Mouse (Mus musculus): ENCODE data around the gene Chmp2b. TPM values are rescaled to one million over a fixed set of nuclear protein-coding genes. Genes with fewer than 3 reads are reported as not detected.

Chmp2b gene
- 72.6 and 84.3 TPM in 2 replicates for polyA plus RNA-seq (2012; ENCODE audit: insufficient read depth, insufficient read length, missing spikeins)

GRCm38 (mm10) chr16:65561963-65562863, at the start of gene Chmp2b:
Gene Chmp2b, minus strand, starts transcription at chr16:65562726.
- Histone ChIP-seq H3K4me3 (ENCODE audit: insufficient read depth, low read length) (peak within 1 kb of the TSS; percentile 86), H3K27ac (ENCODE audit: insufficient read depth, low read depth, low read length) (no peak within 1 kb of the TSS; the same call in 1 of the 2 replicates), H3K4me1 (ENCODE audit: control insufficient read depth, insufficient read depth, low read length) (peaks cover 3% of the 10 kb centered on the region; the same call in 1 of the 2 replicates)
- TF ChIP-seq CTCF (IDR thresholded peaks at IDR 0.05; ENCODE audit: low read depth, low read length) (no peak), POLR2A (IDR thresholded peaks at IDR 0.05; ENCODE audit: borderline replicate concordance, low read depth, low read length) (no peak)

GRCm38 (mm10) chr16:65611678-65612077, 49.2 kb upstream of the Chmp2b start:
- Histone ChIP-seq H3K27ac (ENCODE audit: insufficient read depth, low read depth, low read length) (no peak overlapping the region), H3K4me1 (ENCODE audit: control insufficient read depth, insufficient read depth, low read length) (no peaks in the 10 kb centered on the region), H3K4me3 (ENCODE audit: insufficient read depth, low read length) (no peak overlapping the region)
- TF ChIP-seq POLR2A (IDR thresholded peaks at IDR 0.05; ENCODE audit: borderline replicate concordance, low read depth, low read length) (no peak), CTCF (IDR thresholded peaks at IDR 0.05; ENCODE audit: low read depth, low read length) (no peak)

GRCm38 (mm10) chr16:65600798-65601197, 38.3 kb upstream of the Chmp2b start:
- H3K4me1 ChIP-seq (ENCODE audit: control insufficient read depth, insufficient read depth, low read length), result no peaks in the 10 kb centered on the region
- no peak for TF ChIP-seq CTCF (IDR thresholded peaks at IDR 0.05; ENCODE audit: low read depth, low read length)
- TF ChIP-seq POLR2A (IDR thresholded peaks at IDR 0.05; ENCODE audit: borderline replicate concordance, low read depth, low read length), result no peak
- H3K4me3 ChIP-seq (ENCODE audit: insufficient read depth, low read length), result no peak overlapping the region
- H3K27ac ChIP-seq (ENCODE audit: insufficient read depth, low read depth, low read length), result no peak overlapping the region

- Histone ChIP-seq H3K27ac (ENCODE audit: insufficient read depth, low read depth, low read length) (no peak overlapping the region), H3K4me1 (ENCODE audit: control insufficient read depth, insufficient read depth, low read length) (no peaks in the 10 kb centered on the region), H3K4me3 (ENCODE audit: insufficient read depth, low read length) (no peak overlapping the region)
- TF ChIP-seq POLR2A (IDR thresholded peaks at IDR 0.05; ENCODE audit: borderline replicate concordance, low read depth, low read length) (no peak), CTCF (IDR thresholded peaks at IDR 0.05; ENCODE audit: low read depth, low read length) (no peak)
Observed at GRCm38 (mm10) chr16:65586111-65586865, 23.8 kb upstream of the Chmp2b start.

- TF ChIP-seq POLR2A (IDR thresholded peaks at IDR 0.05; ENCODE audit: borderline replicate concordance, low read depth, low read length) (no peak), CTCF (IDR thresholded peaks at IDR 0.05; ENCODE audit: low read depth, low read length) (no peak)
- no peak overlapping the region for H3K27ac ChIP-seq (ENCODE audit: insufficient read depth, low read depth, low read length)
- H3K4me3 ChIP-seq (ENCODE audit: insufficient read depth, low read length), result no peak overlapping the region
- H3K4me1 ChIP-seq (ENCODE audit: control insufficient read depth, insufficient read depth, low read length), result 0 out of 2 replicates have a peak, but pooled peaks cover under 1% of the 10 kb centered on the region
Observed at GRCm38 (mm10) chr16:65585699-65586098, 23.2 kb upstream of the Chmp2b start.

- TF ChIP-seq POLR2A (IDR thresholded peaks at IDR 0.05; ENCODE audit: borderline replicate concordance, low read depth, low read length) (no peak), CTCF (IDR thresholded peaks at IDR 0.05; ENCODE audit: low read depth, low read length) (no peak)
- H3K4me3 ChIP-seq (ENCODE audit: insufficient read depth, low read length), result no peak overlapping the region
- peaks cover 9% of the 10 kb centered on the region for H3K4me1 ChIP-seq (ENCODE audit: control insufficient read depth, insufficient read depth, low read length)
- peak overlapping the region; percentile 16; the same call in 1 of the 2 replicates for H3K27ac ChIP-seq (ENCODE audit: insufficient read depth, low read depth, low read length)
Observed at GRCm38 (mm10) chr16:65577298-65578029, 14.9 kb upstream of the Chmp2b start.

GRCm38 (mm10) chr16:65568853-65569252, 6.3 kb upstream of the Chmp2b start:
- no peak overlapping the region for H3K27ac ChIP-seq (ENCODE audit: insufficient read depth, low read depth, low read length)
- 0 out of 2 replicates have a peak, but pooled peaks cover 2% of the 10 kb centered on the region for H3K4me1 ChIP-seq (ENCODE audit: control insufficient read depth, insufficient read depth, low read length)
- no peak for TF ChIP-seq CTCF (IDR thresholded peaks at IDR 0.05; ENCODE audit: low read depth, low read length)
- no peak for TF ChIP-seq POLR2A (IDR thresholded peaks at IDR 0.05; ENCODE audit: borderline replicate concordance, low read depth, low read length)
- H3K4me3 ChIP-seq (ENCODE audit: insufficient read depth, low read length), result no peak overlapping the region

GRCm38 (mm10) chr16:65564951-65565350, 2.4 kb upstream of the Chmp2b start:
- peaks cover 5% of the 10 kb centered on the region; the same call in 1 of the 2 replicates for H3K4me1 ChIP-seq (ENCODE audit: control insufficient read depth, insufficient read depth, low read length)
- no peak for TF ChIP-seq POLR2A (IDR thresholded peaks at IDR 0.05; ENCODE audit: borderline replicate concordance, low read depth, low read length)
- TF ChIP-seq CTCF (IDR thresholded peaks at IDR 0.05; ENCODE audit: low read depth, low read length), result no peak
- no peak overlapping the region for H3K27ac ChIP-seq (ENCODE audit: insufficient read depth, low read depth, low read length)
- no peak overlapping the region for H3K4me3 ChIP-seq (ENCODE audit: insufficient read depth, low read length)

GRCm38 (mm10) chr16:65564306-65564705, 1.8 kb upstream of the Chmp2b start:
- Histone ChIP-seq H3K4me1 (ENCODE audit: control insufficient read depth, insufficient read depth, low read length) (peaks cover 5% of the 10 kb centered on the region; the same call in 1 of the 2 replicates), H3K4me3 (ENCODE audit: insufficient read depth, low read length) (no peak overlapping the region), H3K27ac (ENCODE audit: insufficient read depth, low read depth, low read length) (no peak overlapping the region)
- TF ChIP-seq POLR2A (IDR thresholded peaks at IDR 0.05; ENCODE audit: borderline replicate concordance, low read depth, low read length), result no peak
- TF ChIP-seq CTCF (IDR thresholded peaks at IDR 0.05; ENCODE audit: low read depth, low read length), result no peak
